Mouse (Mus musculus) small intestine, adult 2 months (tissue): ENCODE results near the gene Bace1.

Experiments
- CTCF ChIP-seq: fragments of 200-500 bp; IDR thresholded peaks from 2 replicates; pipeline ENCODE4 v1.5.1; 2012; ENCODE audit warnings: low read depth, mild to moderate bottlenecking, control low read depth, inconsistent platforms, low read length, moderate library complexity, mixed read lengths; ENCODE audit not compliant: insufficient replicate concordance, insufficient read length; ENCODE audit errors: extremely low read depth
- POLR2A ChIP-seq: fragments of 200-500 bp; IDR thresholded peaks from 2 replicates; pipeline ENCODE4 v1.6.1; 2012; ENCODE audit warnings: low read depth, mild to moderate bottlenecking, control low read depth, inconsistent platforms, low read length, moderate library complexity

DNA sequence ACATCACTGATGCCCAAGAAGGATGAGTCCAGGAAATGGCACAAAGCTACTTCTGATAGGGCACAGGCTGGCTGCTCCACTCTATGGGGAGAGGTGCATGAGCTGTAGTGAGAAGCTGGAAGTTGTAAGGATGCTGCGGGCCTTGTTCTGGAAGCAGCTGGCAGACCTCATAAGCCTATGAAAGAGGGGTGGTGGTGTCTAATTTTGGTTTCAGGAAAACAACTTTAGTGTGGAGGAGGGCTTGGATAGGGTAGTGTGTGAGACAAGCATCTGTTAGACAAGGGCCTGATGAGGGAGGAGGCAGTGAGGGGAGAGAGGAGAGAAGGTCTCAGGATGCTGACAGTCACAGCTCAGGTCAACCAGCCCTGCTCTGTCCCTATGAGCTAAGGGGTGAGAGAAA, 5.4 kb downstream of the Bace1 start:
- TF ChIP-seq CTCF (no peak), POLR2A (no peak)
